Mouse (Mus musculus) adrenal gland, postnatal 0 days (tissue): ENCODE results near the gene Atic. TPM values are rescaled to one million over a fixed set of nuclear protein-coding genes. Genes with fewer than 3 reads are reported as not detected.

Source experiments
- polyA plus RNA-seq: library from polyadenylated mRNA; unstranded; fragments of >200 nt; fragmentation: Nextera tagmentation; extraction: Ambion mirVana; gene quantifications from 2 replicates; pipeline ENCODE4 v1.2.1, GENCODE M21; 2015

Atic gene
- polyA plus RNA-seq: 22.5 and 31.2 TPM in 2 replicates

DNA sequence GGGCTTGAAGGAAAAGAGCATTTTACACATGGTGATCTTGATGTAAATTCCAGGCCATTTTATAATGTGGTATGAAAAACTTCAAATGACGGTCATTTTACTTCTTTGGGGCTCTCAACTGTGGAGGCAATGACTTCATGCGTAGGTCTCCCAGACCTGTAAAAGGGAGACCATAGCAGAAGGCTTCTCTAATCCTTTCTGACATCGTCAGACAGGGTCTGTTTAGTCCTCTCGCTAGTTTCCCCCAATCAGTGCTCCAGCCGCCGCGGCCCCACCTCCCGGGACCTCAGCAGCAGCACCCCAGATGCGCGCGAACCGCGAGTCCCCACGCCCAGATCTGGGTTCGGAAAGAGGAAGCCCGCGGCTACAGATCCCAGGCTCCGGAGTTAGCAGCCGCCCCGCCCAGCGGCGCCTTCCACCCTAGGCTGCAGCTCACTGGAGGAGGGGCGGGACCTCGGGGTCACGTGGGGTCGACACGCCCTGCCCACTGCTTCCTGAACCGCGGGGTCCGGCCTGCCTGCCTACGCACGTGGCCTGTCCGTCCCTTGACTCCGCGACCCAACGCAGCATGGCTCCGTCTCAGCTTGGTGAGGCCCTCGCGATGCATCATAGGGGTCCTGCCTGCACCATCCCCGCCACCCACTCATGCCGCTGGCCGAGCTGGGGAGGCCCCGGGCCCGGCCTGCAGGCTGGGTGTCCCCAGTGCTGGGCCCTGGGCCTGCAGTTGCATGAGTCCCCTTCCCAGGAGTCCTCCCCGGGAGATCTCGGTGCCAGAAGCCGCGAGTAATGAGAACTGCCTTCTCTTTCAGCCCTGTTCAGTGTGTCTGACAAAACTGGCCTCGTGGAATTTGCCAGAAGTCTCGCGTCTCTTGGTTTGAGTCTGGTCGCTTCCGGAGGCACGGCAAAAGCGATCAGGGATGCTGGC is at the start of gene Atic:
Gene Atic, plus strand, starts transcription at position 463 of the 925 bp plus-strand sequence.

Other genes starting within 250 kb of the Atic start
- gene Abca12, start 142.2 kb upstream of the Atic start, polyA plus RNA-seq: 0.08 TPM in 1 of 2 replicates, not detected in the other
- 61.0 and 74.4 TPM in 2 replicates for gene Fn1, start 96.0 kb downstream of the Atic start, polyA plus RNA-seq